Mouse (Mus musculus): Measurements from ENCODE around the gene Spon2. TPM values are rescaled to one million over a fixed set of nuclear protein-coding genes. Genes with fewer than 3 reads are reported as not detected.

The Spon2 gene
- polyA plus RNA-seq, 1 experiment = not detected

DNA sequence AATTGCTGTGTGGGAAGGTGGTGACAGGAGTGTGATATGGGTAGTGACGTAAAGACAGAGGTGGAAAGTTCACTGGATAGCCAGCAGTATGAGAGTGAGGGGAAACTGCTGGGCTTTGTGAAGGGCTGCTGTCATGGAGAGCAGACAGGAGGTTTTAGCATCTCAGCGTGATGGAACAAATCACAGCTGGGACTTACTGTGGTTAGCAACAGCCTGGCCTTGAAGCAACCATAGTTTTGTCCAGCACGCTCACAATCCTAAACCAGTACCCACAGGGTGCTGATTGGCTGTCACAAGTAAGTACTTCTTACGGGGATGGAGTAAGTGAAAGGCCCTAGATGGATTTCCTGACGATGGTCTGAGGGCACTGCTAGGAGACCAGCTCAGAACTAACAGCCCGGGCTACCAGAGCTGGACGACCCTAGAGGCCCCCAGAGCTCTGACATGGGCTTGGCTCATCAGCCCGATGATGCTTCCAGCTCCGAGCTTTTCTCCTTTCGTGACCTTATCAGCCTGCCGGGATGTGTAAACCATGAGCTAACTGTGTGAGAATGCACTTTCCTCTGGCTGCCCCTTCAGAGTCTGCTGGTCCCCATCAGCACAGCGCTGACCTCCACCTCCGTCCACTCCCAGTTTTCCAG, 16.3 kb upstream of the Spon2 start:
- Histone ChIP-seq H3K4me3 (replicated peaks) (no peak overlapping the region), H3K9me3 (no peaks in the 10 kb centered on the region; the same call in 1 of the 2 replicates), H3K36me3 (replicated peaks; ENCODE audit: low read length) (no peaks in the 10 kb centered on the region), H3K27me3 (replicated peaks) (peaks cover 60% of the 10 kb centered on the region), H3K4me1 (peaks cover 3% of the 10 kb centered on the region; the same call in 1 of the 2 replicates)
- TF ChIP-seq GATA1 (IDR thresholded peaks at IDR 0.05; ENCODE audit: borderline replicate concordance, low read length) (no peak), FLI1 (IDR thresholded peaks at IDR 0.05; ENCODE audit: low read length) (no peak)

- TF ChIP-seq FLI1 (IDR thresholded peaks at IDR 0.05; ENCODE audit: low read length) (no peak), GATA1 (IDR thresholded peaks at IDR 0.05; ENCODE audit: borderline replicate concordance, low read length) (no peak)
- Histone ChIP-seq H3K27me3 (replicated peaks) (peaks cover 61% of the 10 kb centered on the region), H3K4me3 (replicated peaks) (no peak overlapping the region), H3K4me1 (no peaks in the 10 kb centered on the region), H3K9me3 (no peaks in the 10 kb centered on the region; the same call in 1 of the 2 replicates), H3K36me3 (replicated peaks; ENCODE audit: low read length) (no peaks in the 10 kb centered on the region)
These were observed 14.5 kb upstream of the Spon2 start for GRCm38 (mm10) chr5:33232791-33233190.

GRCm38 (mm10) chr5:33230285-33230684, 12.0 kb upstream of the Spon2 start:
- no peak overlapping the region for H3K4me3 ChIP-seq (replicated peaks)
- no peaks in the 10 kb centered on the region; the same call in 1 of the 2 replicates for H3K9me3 ChIP-seq
- peaks cover 55% of the 10 kb centered on the region for H3K27me3 ChIP-seq (replicated peaks)
- H3K36me3 ChIP-seq (replicated peaks; ENCODE audit: low read length) = no peaks in the 10 kb centered on the region
- TF ChIP-seq GATA1 (IDR thresholded peaks at IDR 0.05; ENCODE audit: borderline replicate concordance, low read length) (no peak), FLI1 (IDR thresholded peaks at IDR 0.05; ENCODE audit: low read length) (no peak)
- H3K4me1 ChIP-seq = no peaks in the 10 kb centered on the region

DNA sequence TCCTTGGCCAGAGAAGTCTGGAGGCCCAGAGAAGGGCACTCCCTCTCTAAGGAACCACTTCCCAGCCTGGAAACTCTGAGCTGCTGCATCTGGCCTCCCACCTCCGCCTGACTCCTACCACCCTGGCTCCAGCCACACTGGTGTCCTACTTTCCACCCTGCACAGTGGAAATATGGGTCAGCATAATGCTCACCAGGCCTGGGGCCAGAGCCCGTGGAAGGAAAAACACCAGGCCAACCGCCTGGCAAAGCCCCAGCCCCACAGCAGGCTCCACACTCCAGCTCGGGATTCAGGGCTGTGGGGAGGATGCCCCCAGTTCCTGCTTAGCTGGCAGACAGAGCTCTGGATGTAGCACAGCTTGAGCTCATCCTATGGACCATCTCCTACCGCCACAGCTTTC, 10.2 kb upstream of the Spon2 start:
- H3K27me3 ChIP-seq (replicated peaks) = peaks cover 50% of the 10 kb centered on the region
- H3K4me3 ChIP-seq (replicated peaks) = no peak overlapping the region
- TF ChIP-seq GATA1 (IDR thresholded peaks at IDR 0.05; ENCODE audit: borderline replicate concordance, low read length) (no peak), FLI1 (IDR thresholded peaks at IDR 0.05; ENCODE audit: low read length) (no peak)
- no peaks in the 10 kb centered on the region; the same call in 1 of the 2 replicates for H3K9me3 ChIP-seq
- H3K4me1 ChIP-seq = no peaks in the 10 kb centered on the region
- H3K36me3 ChIP-seq (replicated peaks; ENCODE audit: low read length) = no peaks in the 10 kb centered on the region

DNA sequence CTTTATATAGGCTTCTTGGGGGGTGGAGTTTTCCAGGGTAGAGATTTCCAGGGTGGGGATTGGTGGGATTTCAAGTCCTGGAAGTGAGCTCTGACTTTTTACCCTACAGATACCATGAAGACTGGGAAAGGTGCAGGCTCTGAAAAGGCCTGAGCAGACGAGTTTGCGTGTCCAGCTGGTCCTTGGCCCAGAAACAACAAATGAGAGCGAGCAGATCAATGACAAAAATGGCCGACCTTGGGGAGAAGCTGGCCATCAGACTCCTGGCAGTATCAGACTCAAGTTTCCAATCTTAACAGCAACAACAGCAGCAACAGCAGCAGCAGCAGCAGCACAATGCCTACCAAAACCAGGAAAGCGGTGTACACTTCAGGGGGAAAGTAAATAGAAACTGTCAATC, 7.4 kb upstream of the Spon2 start:
- Histone ChIP-seq H3K27me3 (replicated peaks) (peaks cover 56% of the 10 kb centered on the region), H3K4me1 (no peaks in the 10 kb centered on the region), H3K36me3 (replicated peaks; ENCODE audit: low read length) (no peaks in the 10 kb centered on the region), H3K9me3 (no peaks in the 10 kb centered on the region), H3K4me3 (replicated peaks) (no peak overlapping the region)
- TF ChIP-seq FLI1 (IDR thresholded peaks at IDR 0.05; ENCODE audit: low read length) (no peak), GATA1 (IDR thresholded peaks at IDR 0.05; ENCODE audit: borderline replicate concordance, low read length) (no peak)

GRCm38 (mm10) chr5:33224491-33224890, 6.2 kb upstream of the Spon2 start:
- no peaks in the 10 kb centered on the region for H3K4me1 ChIP-seq
- no peaks in the 10 kb centered on the region for H3K36me3 ChIP-seq (replicated peaks; ENCODE audit: low read length)
- TF ChIP-seq FLI1 (IDR thresholded peaks at IDR 0.05; ENCODE audit: low read length) (no peak), GATA1 (IDR thresholded peaks at IDR 0.05; ENCODE audit: borderline replicate concordance, low read length) (no peak)
- H3K9me3 ChIP-seq = no peaks in the 10 kb centered on the region
- H3K4me3 ChIP-seq (replicated peaks) = no peak overlapping the region
- H3K27me3 ChIP-seq (replicated peaks) = peaks cover 59% of the 10 kb centered on the region

- Histone ChIP-seq H3K4me1 (peaks cover 6% of the 10 kb centered on the region), H3K36me3 (replicated peaks; ENCODE audit: low read length) (no peaks in the 10 kb centered on the region), H3K27me3 (replicated peaks) (peaks cover 54% of the 10 kb centered on the region), H3K9me3 (no peaks in the 10 kb centered on the region), H3K4me3 (replicated peaks) (no peak overlapping the region)
- TF ChIP-seq GATA1 (IDR thresholded peaks at IDR 0.05; ENCODE audit: borderline replicate concordance, low read length) (no peak), FLI1 (IDR thresholded peaks at IDR 0.05; ENCODE audit: low read length) (no peak)
These were observed 4.8 kb upstream of the Spon2 start for GRCm38 (mm10) chr5:33222841-33223744.

DNA sequence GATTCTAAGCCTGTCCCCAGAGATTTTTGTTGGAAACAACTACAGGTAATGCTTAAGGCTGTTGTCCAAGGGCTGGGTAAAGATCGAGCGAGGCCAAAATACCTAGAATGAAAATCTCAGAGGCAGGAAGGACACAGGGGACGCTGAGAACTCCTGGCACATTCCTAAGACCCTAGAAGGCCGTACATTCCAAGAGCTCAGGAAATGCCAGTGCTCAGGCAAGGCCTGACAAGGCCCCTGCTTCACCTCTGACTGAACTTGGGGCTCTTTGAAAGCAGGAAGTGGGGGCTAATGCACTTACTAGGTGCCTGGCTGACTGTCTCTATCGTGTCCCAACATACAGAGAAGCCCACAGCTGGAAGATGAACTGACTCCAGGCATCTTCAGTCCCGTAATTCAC, 4.1 kb upstream of the Spon2 start:
- Histone ChIP-seq H3K4me3 (replicated peaks) (no peak overlapping the region), H3K4me1 (peaks cover 13% of the 10 kb centered on the region), H3K36me3 (replicated peaks; ENCODE audit: low read length) (no peaks in the 10 kb centered on the region), H3K9me3 (no peaks in the 10 kb centered on the region), H3K27me3 (replicated peaks) (peaks cover 61% of the 10 kb centered on the region)
- TF ChIP-seq GATA1 (IDR thresholded peaks at IDR 0.05; ENCODE audit: borderline replicate concordance, low read length) (no peak), FLI1 (IDR thresholded peaks at IDR 0.05; ENCODE audit: low read length) (no peak)

- H3K4me1 ChIP-seq = peaks cover 17% of the 10 kb centered on the region
- H3K9me3 ChIP-seq = no peaks in the 10 kb centered on the region
- H3K4me3 ChIP-seq (replicated peaks) = no peak overlapping the region
- peaks cover 69% of the 10 kb centered on the region for H3K27me3 ChIP-seq (replicated peaks)
- no peaks in the 10 kb centered on the region for H3K36me3 ChIP-seq (replicated peaks; ENCODE audit: low read length)
- TF ChIP-seq FLI1 (IDR thresholded peaks at IDR 0.05; ENCODE audit: low read length) (no peak), GATA1 (IDR thresholded peaks at IDR 0.05; ENCODE audit: borderline replicate concordance, low read length) (no peak)
These were observed 2.2 kb upstream of the Spon2 start for GRCm38 (mm10) chr5:33220350-33221044.

All from megakaryocyte, embryonic 14.5 days (primary cell).